Mouse (Mus musculus): Measurements from ENCODE around the gene Zbtb24.
"Not testable (repeated sequence)": the region's sequence is repeated elsewhere in the genome, so short reads cannot be mapped to it uniquely, and the experiment has no call there.

Zbtb24 gene

GRCm38 (mm10) chr10:41491111-41491510, 40.9 kb downstream of the Zbtb24 start:
- DNase-seq (ENCODE audit: low spot score in 2 of 2): no peak

- DNase-seq (ENCODE audit: low spot score in 2 of 2): no peak
Measured at GRCm38 (mm10) chr10:41500941-41501340, 50.8 kb downstream of the Zbtb24 start.

GRCm38 (mm10) chr10:41504996-41505395, 54.8 kb downstream of the Zbtb24 start:
- no peak for DNase-seq (ENCODE audit: low spot score in 2 of 2)

- not testable (repeated sequence) for DNase-seq (ENCODE audit: low spot score in 2 of 2)
Measured at GRCm38 (mm10) chr10:41505446-41505845, 55.3 kb downstream of the Zbtb24 start.

GRCm38 (mm10) chr10:41509160-41509559, 59.0 kb downstream of the Zbtb24 start:
- no peak for DNase-seq (ENCODE audit: low spot score in 2 of 2)

- DNase-seq (ENCODE audit: low spot score in 2 of 2): no peak
Measured at GRCm38 (mm10) chr10:41514301-41514700, 64.1 kb downstream of the Zbtb24 start.

GRCm38 (mm10) chr10:41514921-41515320, 64.7 kb downstream of the Zbtb24 start:
- no peak for DNase-seq (ENCODE audit: low spot score in 2 of 2)
